Mouse (Mus musculus) yolk sac, embryonic 10.5 days (tissue): ENCODE results near the gene Lrrc57.

ENCODE experiments used
- DNase-seq: peaks from one replicate; pipeline ENCODE4 v3.0.0-alpha.2; 2017; ENCODE audit warnings: low spot score

Gene Lrrc57

DNA sequence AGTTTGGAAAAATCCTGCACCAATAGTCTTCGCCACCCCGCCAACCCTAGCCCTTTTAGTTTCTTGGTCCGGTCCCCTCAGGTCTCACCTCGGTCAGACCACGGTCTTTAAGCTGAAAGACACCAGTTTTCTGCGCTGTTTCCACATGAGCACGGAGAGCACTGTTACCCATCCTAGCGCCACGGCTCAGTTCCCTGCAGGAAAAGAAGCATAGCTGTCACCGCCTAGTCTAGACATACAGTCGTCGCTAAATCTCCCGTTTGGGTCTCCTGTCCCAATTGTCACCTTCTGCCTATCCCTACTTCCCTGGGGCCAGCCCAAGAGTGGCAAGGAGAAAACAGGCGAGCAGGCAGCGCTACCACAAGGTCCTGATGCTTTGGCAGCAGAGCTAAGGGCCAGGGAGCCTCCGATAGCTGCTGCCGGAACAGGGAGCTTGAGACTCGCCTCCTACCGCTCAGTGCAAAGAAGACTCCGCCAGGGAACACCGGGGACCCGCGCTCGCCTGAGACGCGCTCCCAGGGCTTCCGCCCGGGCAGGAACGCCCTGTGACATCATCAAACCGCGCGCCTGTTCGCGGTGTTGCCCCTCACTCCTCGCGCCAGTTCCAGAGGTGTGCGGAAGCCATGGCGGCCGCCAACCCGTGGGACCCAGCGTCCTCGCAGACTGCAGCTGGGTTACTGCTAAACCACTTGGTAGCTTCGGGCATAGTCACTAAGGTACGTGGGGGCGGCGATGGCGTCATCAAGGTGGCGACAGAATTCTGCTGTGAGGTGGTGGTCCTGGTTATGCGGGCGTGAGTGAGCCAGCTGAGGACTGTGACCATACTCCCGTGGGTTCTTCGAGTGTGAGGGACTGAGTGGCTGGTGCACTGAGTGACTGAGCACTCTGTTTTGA, at the start of gene Lrrc57, which contains the start of gene Haus2:
Gene Lrrc57 (minus strand): TSS at position 691 of the 894 bp plus-strand sequence.
Gene Haus2 (plus strand): TSS at position 554 of the 894 bp plus-strand sequence.
- peak; percentile 92 for DNase-seq

DNA sequence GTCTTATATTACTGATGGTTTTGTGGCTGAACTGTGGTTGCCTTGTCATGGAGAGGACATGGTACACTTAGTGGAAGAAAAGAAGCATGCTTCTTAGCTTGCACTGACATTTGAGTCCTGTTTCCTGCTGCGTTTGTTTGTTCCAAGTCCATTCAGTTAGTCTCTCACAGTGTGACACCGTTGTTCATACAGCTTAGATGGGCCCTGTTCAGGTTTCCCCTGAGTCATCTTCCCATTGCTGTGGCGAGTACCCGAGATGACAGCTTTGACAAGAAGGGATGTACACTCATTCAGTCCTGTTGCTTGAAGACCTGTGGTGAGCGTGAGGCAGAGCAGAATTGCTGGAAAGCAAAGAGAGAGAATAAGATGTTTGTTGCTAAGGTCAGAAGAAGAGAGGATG, 49.2 kb upstream of the Lrrc57 start:
- no peak for DNase-seq

DNA sequence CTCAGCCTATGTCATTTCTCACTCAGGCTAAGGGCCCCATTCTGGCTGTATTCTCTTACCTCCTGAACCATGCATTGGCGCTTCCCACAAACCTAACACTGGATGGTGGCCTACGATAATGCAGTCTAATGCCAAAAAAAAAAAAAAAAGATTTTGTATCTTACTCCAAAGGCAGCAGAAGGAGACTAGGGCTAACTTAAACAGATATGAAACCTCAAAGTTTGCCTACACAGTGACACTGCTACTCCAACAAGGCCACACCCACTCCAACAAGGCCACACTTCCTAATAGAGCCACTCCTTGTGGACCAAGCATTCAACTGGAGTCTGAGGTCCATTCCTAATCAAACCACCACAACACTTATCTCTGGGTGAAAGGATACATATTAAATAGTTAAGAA, 47.4 kb upstream of the Lrrc57 start:
- DNase-seq: no peak

DNA sequence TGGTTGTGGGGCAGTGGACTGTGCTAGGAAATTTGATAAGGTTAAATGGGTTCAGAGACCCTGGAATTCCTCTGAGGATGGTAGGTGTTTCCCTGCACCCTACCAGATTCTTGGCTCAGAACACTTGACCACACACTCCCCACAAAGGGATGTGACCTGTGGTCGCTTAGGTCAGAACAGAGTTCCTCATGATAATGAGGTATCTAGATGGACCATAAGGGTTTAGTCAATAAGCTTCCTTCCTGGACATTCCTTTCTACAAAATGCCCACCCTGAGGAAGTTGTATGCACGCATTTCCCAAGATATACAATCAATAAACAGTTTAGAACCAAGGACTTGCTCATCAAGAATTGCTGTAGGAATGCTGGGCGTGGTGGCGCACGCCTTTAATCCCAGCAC, 46.6 kb upstream of the Lrrc57 start:
- no peak for DNase-seq

DNA sequence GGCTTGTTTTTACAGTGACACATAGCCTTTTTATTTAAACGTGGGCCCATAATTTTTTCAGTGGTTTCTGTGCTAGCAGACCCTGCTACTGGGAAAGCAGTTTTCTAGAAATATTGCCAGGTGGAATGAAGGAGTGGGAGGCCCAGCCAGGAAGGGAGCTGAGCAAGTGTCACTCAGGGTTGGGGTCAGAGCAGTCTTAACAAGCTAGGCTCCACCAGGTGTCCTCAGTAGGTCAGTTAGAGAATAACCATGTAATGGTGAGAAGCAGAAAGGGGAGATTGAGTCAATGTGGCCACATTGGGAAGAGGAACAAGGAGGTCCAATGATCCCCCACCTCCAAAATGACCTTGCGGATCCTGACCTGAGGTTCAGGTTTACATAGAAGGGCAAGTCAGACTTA, 45.4 kb upstream of the Lrrc57 start:
- no peak for DNase-seq

DNA sequence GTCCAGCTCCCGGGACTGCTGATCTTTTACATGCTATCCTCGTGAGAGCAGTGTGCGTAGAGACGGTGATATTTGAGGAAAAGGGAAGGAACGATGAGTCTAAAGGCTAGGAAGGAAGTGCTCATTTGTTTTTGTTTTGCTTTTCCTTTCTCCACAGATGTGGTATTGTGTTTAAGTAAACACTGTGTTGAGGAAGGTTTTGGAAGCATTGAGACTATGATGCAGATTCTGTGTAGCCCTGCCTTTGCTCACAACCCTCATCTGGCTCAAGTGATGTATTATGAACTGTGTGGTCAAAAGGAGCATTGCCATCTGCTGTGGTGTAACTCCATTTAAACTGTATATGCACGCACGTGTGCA, 43.6 kb upstream of the Lrrc57 start:
- no peak for DNase-seq

DNA sequence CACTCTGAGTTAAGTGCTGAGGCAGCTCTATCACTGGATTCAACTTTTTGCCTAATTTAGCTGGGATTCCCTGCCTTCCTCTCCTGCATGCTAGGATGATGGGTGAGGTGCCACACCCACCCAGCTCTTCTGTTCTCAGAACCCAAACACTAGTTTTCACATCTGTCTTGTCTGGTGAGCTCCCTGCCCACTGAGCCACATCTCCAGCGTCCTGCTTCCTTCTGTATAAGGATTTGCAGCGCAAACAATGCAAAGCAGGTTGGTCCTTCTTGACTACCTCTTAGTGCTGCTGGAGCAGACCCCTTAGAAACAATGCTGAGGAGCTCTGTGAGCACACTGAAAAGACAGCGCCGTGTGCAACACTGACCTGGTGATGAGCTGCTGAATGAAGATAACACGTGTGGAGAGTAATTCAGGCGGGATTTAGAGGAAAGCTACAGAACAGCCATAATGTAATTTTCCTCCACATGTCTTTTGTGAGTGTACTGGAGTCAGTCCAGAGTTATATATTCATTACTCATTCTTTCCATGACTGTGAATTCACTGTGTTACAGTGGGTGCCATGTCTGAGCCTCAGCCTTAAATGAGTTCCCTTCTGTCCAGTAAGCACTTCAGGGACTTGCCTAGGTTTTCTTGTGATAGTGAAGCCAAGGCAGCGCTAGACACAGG, 43.1 kb upstream of the Lrrc57 start:
- DNase-seq: no peak

DNA sequence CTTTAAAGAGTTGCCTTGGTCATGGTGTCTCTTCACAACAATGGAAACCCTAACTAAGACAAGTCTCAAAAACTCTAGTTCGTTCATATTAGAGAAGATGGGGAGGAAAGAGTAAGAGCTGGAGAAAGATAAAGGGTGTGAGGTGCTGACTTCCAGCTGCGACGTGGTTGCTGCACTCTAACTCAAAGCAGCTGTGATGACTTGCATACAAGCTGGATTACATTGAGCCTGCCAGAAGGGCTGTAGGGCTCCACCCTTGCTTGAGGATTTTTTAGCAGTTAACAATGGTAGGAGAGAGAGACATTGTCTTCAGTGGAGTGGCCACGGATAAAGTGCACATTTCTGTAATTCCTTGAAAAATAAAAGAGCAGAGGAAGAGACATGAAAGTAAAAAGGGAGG, 37.5 kb upstream of the Lrrc57 start:
- no peak for DNase-seq

DNA sequence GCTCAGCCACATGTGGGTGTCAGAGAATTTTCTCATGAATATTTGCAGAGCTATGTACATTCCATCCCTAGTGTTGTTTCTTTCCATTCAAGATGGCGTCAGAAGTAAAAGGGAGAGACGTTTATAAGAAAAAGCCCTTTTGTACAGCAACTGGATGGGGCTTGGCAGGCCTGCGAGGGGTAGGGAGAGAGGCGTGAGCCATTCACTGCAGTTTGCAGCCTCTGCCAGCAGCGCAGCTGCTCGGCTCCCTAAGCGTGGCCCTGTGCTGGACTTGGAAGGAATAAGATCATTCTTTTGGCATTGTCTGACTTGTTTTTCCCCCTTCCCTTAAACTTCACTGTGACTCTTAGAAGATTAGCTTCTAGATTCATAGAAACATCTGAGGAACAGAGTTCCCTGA, 34.5 kb upstream of the Lrrc57 start:
- DNase-seq: no peak

DNA sequence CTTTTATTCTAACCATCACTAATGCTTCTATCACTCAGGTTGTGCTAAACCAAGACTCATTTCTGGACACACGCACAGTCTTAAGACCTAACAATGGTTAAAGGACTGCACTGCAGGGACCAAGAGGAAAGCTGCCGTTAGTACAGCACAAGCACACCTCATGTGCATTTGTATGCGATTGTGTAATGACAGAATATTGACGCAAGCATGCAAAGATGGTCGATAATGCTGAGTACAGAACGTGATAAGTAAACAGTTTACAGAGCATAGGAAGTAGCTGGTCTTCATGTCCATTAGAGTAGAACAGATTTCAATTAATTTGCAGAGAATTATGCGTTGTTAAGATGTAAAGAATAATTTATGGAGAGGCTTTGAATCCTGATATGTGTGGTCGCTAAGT, 31.5 kb upstream of the Lrrc57 start:
- no peak for DNase-seq

DNA sequence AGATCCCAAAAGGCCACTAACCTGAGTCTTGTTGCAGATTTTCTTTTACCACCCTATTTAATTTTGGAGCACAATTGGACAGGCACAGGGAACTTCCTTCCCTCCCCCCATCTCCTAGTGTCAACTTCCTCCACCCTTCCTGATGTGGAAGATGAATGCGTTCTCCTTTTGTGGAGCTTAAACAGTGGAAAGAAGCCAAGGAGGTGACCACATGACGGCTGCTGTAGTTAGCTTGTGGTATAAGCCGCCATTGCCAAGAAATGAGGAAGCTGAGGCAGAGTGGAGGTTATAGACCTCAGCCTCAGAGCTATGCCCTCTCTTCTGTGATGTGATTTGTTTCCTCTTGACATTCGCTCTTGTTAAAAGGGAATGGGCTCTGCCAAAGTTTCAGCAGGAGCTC, 22.6 kb upstream of the Lrrc57 start:
- DNase-seq: no peak

DNA sequence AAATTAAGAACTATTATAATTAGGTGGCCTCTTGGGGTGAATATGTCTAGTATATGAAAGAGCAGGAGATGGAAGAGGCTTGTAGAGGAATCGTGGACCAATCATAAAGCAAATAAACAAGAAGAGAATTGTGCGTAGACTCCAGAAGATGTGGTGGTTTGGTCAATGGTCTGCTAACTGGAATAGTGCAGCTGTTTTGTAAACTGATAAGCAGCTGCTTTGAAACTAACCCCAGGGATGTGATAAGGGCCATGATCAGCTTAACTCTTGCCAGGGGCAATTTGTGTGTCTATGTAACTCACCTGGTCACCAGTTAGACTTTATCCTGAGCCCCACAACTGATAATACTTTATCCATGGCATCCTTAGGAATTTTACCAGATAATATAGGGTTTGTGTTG, 22.2 kb upstream of the Lrrc57 start:
- no peak for DNase-seq

DNA sequence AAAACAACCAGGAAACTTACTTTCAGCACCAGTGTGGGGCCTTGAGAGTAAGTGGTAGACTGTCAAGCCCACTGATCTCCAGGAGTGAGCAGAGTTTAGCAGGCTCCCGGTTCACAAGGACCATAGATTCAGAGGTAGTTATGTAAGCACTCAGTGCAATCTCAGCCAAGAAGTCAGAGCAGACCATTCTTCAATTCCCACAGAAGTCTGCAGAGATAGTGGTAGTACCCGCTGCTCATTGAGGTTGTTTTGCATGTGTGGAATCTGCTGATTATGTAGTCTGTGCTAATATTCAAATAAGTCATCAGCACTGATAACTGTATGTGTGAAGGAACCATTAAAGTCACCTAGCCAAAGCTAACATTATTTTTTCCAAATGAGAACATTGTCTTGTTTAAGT, 21.3 kb upstream of the Lrrc57 start:
- DNase-seq: no peak

DNA sequence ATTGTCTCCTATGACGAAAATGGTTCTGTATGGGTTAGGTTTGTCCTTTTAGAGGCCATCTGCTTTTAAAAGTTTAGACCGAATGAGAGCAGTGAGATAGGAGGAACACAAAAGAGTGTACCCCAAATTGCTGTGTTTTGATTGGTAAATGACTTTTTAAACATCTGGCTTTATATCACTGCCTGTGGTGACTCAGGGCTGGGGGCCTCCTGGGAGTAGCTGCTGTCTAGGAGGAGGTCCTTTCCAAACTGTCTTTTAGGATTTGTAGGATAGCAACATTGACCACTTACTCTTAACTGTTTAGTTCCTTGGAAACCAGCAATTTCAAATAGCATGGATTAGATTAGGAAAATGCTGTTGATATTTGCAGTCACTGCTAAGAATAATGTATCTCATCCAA, 20.9 kb upstream of the Lrrc57 start:
- no peak for DNase-seq

DNA sequence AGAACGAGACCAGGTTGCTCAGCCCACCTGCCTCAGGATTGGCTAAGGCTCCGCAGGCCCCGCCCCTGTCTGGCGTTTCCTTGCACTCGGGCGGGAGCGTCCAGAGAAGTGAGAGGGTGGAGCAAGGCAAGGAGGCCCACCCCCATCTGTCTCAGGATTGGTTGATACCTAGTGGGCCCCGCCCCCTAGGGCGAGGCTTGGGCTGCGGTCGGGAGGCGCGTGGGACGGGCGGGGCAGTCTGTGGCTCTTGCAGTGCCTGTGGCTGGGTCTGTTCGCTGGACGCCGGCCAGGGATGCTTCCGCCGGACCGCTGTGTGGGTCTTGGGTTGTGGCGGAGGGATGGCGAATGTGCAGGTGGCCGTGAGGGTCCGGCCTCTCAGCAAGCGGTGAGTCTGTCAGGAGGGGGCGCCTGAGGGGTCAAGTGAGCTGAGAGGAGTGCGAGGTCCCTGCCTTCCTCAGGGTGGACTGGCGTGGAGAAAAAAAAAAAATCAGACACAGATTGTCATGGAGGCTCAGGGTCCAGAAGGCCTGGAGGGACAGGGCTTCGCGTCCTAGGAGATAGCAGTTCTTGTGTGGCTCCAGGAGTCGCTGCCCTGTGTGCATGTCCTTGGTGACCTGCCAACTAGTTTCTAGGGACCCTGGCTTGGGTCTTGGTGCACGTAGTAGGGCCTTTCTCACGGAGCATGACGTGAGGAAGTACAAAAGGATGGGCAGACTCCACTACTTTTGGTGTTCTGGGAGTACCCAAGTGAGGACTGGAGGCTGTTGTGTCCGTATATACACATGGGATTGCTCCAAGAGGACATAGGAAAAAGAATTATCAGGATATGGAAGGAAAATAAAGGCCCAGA, 19.8 kb upstream of the Lrrc57 start, which contains the start of gene Stard9:
Gene Stard9 (plus strand): TSS at position 236 of the 850 bp plus-strand sequence.
- DNase-seq: peak; percentile 98

DNA sequence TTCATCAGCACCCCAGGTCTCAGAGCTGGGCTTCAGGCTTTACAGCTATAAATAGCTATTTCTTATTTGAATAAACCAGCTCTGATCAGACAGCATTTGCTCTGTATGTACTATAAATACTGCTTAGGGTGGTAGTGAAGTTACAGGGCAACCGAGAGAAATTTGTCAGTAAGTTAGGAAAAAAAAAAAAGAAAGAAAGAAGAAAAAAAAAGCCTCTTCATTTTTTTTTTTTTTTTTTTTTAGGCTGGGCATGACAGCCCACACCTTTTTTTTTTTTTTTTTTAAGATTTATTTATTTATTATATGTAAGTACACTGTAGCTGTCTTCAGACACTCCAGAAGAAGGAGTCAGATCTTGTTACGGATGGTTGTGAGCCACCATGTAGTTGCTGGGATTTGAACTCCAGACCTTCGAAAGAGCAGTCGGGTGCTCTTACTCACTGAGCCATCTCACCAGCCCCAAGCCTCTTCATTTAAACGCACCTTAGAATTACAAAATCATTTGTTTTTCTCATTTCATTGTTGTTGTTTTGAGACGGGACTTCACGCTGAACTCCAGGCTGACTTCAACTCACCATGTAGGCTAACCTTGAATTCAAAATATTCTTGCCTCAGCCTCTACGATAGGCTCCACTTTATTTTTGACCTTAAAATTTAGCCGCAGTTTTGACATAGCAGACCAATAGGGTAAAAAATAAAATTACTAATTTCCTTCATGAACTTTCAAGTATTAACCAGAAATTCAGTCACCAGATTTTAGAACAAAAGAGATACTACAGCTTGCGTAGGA, 19.0 kb upstream of the Lrrc57 start:
- no peak for DNase-seq

DNA sequence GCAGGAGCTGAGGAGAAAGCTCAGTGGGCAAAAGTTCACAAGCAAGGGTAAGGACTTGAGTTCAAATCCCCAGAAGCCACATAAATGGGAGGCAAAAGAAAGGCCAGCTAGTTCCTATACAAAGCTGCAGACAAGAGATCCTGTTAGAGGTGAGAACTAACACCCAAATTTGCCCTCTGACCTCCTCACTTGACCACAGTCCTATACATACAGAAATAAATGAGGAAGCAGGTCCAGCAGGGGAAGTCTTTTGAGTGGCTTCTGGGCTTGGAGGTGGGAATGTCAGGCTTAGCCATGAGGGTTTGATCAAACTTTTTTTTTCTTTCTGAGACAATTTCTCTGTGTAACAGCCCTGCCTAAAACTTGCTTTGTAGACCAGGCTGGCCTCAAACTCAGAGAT, 13.6 kb upstream of the Lrrc57 start:
- no peak for DNase-seq

DNA sequence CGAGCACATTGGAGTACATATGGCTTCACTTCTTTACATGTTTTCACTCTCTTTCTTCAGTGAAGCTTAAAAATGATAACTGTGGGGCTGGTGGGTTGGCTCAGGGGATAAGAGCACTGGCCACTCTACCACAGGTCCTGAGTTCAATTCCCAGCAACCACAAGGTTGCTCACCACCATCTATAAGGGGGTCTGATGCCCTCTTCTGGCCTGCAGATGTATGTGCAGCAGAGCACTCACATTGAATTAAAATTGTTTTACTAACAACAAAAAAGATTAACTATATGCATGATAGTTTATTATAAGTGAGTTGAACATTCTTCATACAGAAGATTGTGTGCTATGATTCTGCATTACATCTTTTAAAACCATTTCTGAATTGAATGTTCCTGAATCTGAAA, 10.2 kb upstream of the Lrrc57 start:
- DNase-seq: no peak

DNA sequence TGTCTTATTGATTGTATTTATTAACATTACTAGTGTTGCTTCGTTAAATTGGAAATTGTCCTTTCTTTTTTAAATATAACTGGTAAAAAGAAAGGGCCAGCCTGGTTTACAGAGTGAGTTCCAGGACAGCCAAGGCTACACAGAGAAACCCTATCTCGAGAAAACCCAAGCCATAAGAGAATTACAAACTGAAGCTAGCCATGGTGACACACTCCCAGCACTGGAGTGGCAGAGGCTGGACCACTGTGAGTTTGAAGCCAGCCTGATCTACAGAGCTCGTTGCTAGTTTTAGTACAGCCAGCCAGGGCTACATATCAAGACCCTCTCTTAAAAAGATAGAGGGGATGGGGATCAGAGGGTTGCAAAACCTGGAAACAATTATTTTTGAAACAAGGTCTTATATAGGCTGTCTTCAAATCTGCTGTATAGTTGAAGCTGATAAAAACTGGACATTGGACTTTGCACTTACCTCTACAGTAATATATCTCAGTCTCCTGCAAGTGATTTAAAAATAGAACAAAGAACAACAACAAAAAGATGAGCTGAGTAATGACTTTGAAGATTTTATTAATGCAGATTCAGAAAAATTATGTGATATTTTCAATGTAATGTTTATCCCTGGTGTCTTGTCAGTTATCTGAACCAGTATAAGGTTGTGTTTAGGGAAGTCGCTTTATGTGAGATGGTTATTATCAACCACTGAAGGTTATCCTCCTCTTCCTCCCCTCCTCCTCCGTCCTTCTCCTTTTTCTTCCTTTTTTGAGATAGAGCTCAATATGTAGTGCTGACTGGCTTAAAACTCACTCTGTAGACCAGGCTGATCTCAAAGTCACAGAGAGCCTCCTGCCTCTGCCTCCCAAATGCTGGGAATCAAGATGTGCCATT, 7.2 kb upstream of the Lrrc57 start:
- no peak for DNase-seq

DNA sequence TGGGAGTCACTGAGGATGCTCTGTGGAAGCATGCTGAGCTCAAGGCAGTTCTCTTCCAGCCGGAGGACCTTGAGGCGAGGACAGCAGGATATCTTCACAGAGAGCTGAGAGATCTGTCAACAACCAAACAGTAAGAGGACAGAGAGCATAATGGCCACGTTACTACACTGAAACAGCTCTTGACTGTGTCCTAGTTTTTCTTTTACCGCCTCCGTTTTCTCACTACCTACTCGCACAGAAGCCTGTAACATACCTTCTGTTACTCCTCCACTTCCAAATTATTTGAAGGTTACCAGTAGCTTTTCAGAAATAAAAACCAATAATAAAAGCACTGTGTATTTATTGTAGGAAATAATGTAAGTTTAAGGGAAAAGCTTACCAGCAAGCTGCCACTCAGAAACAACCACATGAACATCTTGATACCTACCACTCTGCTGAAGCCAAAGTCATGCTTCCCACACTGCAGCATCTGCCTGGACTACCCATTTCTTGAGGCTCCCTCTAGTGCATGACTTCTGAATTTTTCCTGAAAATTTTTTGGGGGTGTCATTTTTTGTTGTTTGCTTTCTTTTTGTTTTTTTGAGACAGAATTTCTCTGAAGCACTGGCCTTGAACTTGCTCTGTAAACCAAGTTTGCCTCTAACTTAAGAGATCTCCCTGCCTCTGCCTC, 3.2 kb downstream of the Lrrc57 start:
- no peak for DNase-seq
